Comparison of ENCODE assay signal across 23 mouse cellular contexts in the genomic region with DNA sequence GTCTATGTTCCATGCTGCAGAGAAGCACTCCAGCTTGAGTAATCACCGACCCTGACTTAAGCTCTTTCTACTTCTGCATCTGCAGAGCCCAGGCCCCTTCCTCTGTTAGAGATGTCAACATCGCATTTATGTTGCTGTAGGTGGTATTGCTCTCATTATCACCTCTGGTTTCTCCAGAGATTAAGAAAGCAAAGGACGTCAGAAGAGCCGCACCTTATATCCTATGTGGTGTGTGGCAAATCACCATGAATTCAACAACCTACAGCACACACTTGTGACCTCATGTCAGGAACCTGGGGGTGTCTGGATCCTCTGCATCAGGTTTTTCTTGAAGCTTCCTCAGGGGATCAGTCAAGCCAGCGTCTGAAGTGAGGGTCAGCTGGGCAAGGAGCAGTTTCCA. TPM values are rescaled to one million over a fixed set of nuclear protein-coding genes. Genes with fewer than 3 reads are reported as not detected.
DNase-seq lines count a peak whose midpoint lies in the region; ATAC-seq and TF ChIP-seq lines count a peak whose summit lies in the region.
"Had no signal": no experiment of that assay in that cellular context is flagged by ENCODE, and none has a peak within 500 bp of the region (broad histone marks: within the 10 kb centered on the region; RNA-seq: fewer than 3 reads in every experiment).

No protein-coding gene starts in this region.

- H3K27ac ChIP-seq in hindbrain, embryonic 11.5 days (ENCODE audit: low read depth, low read length) = no peak overlapping the region
- H3K27ac ChIP-seq in intestine, postnatal 0 days (ENCODE audit: low read depth, low read length) = no peak overlapping the region
- H3K27ac ChIP-seq: embryonic facial prominence, embryonic 10.5 days; embryonic facial prominence, embryonic 12.5 days; forebrain, embryonic 12.5 days had no signal

- peak; percentile 64 for DNase-seq in heart, adult 11 months
- DNase-seq in heart, adult 18-20 months = no peak
- no peak for DNase-seq in hindbrain, embryonic 11.5 days (ENCODE audit: low spot score)
- DNase-seq: adrenal gland, adult 8-10 months; adrenal gland, postnatal 14 days; adrenal gland, postnatal 36 days; cerebellum, adult 11-12 months; cerebellum, adult 2 months; cerebellum, adult 9-10 months; cerebellum, postnatal 10 days; cerebellum, postnatal 25 days; forebrain, postnatal 0 days had no signal

- 89% methylated on average over 5 of the region's 5 CpGs for WGBS in hindbrain, embryonic 11.5 days
- WGBS in intestine, postnatal 0 days = 83% methylated on average over 5 of the region's 5 CpGs

- no peak overlapping the region for H3K9ac ChIP-seq in hindbrain, embryonic 11.5 days (ENCODE audit: low read depth, low read length)
- H3K9ac ChIP-seq in intestine, postnatal 0 days (ENCODE audit: low read depth, low read length) = no peak overlapping the region
- H3K9ac ChIP-seq: embryonic facial prominence, embryonic 12.5 days; forebrain, embryonic 12.5 days; forebrain, postnatal 0 days had no signal

- no peak for TF ChIP-seq CTCF in intestine, postnatal 0 days (IDR thresholded peaks at IDR 0.05; ENCODE audit: low read depth)

- H3K36me3 ChIP-seq in hindbrain, embryonic 11.5 days (ENCODE audit: control insufficient read depth, insufficient read depth, low read length) = no peaks in the 10 kb centered on the region
- H3K36me3 ChIP-seq in intestine, postnatal 0 days (ENCODE audit: control insufficient read depth, insufficient read depth) = no peaks in the 10 kb centered on the region
- H3K36me3 ChIP-seq: embryonic facial prominence, embryonic 10.5 days; embryonic facial prominence, embryonic 12.5 days; forebrain, embryonic 12.5 days; G1E had no signal

- no peak overlapping the region for H3K4me3 ChIP-seq in hindbrain, embryonic 11.5 days (ENCODE audit: low read depth, low read length)
- no peak overlapping the region for H3K4me3 ChIP-seq in intestine, postnatal 0 days (ENCODE audit: low read depth, low read length)
- H3K4me3 ChIP-seq: embryonic facial prominence, embryonic 10.5 days; embryonic facial prominence, embryonic 12.5 days; forebrain, embryonic 12.5 days had no signal

- no peaks in the 10 kb centered on the region for H3K4me1 ChIP-seq in hindbrain, embryonic 11.5 days (replicated peaks; ENCODE audit: control insufficient read depth, insufficient read depth, low read length)
- H3K4me1 ChIP-seq in intestine, postnatal 0 days (replicated peaks; ENCODE audit: control insufficient read depth, insufficient read depth, low read length) = no peaks in the 10 kb centered on the region
- H3K4me1 ChIP-seq: embryonic facial prominence, embryonic 10.5 days; embryonic facial prominence, embryonic 12.5 days; forebrain, embryonic 12.5 days had no signal

- H3K27me3 ChIP-seq in hindbrain, embryonic 11.5 days (ENCODE audit: control insufficient read depth, insufficient read depth, low read length) = no peaks in the 10 kb centered on the region
- no peaks in the 10 kb centered on the region for H3K27me3 ChIP-seq in intestine, postnatal 0 days (replicated peaks; ENCODE audit: control insufficient read depth, insufficient read depth, low read length)
- H3K27me3 ChIP-seq: CH12.LX; embryonic facial prominence, embryonic 12.5 days; forebrain, embryonic 12.5 days; Patski had no signal

- H3K4me2 ChIP-seq in hindbrain, embryonic 11.5 days (replicated peaks; ENCODE audit: low read depth, low read length) = no peak overlapping the region
- no peak overlapping the region for H3K4me2 ChIP-seq in intestine, postnatal 0 days (replicated peaks; ENCODE audit: low read depth)
- H3K4me2 ChIP-seq: embryonic facial prominence, embryonic 12.5 days; forebrain, embryonic 12.5 days had no signal

- H3K9me3 ChIP-seq in hindbrain, embryonic 11.5 days (ENCODE audit: control insufficient read depth, low read length) = no peaks in the 10 kb centered on the region
- no peaks in the 10 kb centered on the region for H3K9me3 ChIP-seq in intestine, postnatal 0 days (ENCODE audit: control insufficient read depth)
- H3K9me3 ChIP-seq: embryonic facial prominence, embryonic 10.5 days; embryonic facial prominence, embryonic 12.5 days; forebrain, embryonic 12.5 days; G1E had no signal

- peak; percentile 42 for ATAC-seq in granulocyte monocyte progenitor cell, adult 5-6 weeks (replicated peaks; ENCODE audit: poor library complexity, severe bottlenecking)
- peak; percentile 80 for ATAC-seq in megakaryocyte, adult 5-6 weeks (ENCODE audit: poor library complexity, severe bottlenecking)
- no peak for ATAC-seq in hindbrain, embryonic 11.5 days (ENCODE audit: low FRiP score)
- no peak for ATAC-seq in intestine, postnatal 0 days
- ATAC-seq: activated CD4-positive, CD25-positive, alpha-beta regulatory T cell, adult 4 months; forebrain, embryonic 14.5 days; forebrain, postnatal 0 days; Patski had no signal

RNA-seq across cellular contexts. Expression of a gene that starts 46.0 kb away (rescaled TPM):
- 10 to 100 TPM; 17.0 to 18.4 TPM for total RNA-seq in heart, adult 18-20 months (2021)
- total RNA-seq in granulocyte monocyte progenitor cell, adult 5-6 weeks (2014; fragmentation: Nextera tagmentation) = 0.04 TPM in 1 of 2 replicates, not detected in the other
- 0.13 TPM in 1 of 2 replicates, not detected in the other for total RNA-seq in granulocyte monocyte progenitor cell, adult 5-6 weeks (2017)
- 0.22 and 0.59 TPM in 2 replicates for total RNA-seq in megakaryocyte, adult 5-6 weeks (2015)
- 0.37 and 2.4 TPM in 2 replicates for total RNA-seq in megakaryocyte, adult 5-6 weeks (2017)
- polyA plus RNA-seq in hindbrain, embryonic 11.5 days (2014; fragmentation: Nextera tagmentation; extraction: Ambion mirVana) = 32.4 and 37.7 TPM in 2 replicates
- polyA plus RNA-seq in intestine, postnatal 0 days (2015; fragmentation: Nextera tagmentation; extraction: Ambion mirVana) = 2.5 and 3.2 TPM in 2 replicates

Comparison
In these comparisons a context has a peak if more than half of its experiments do, and no peak if none do; other contexts are left out.
1. ATAC-seq: peak in granulocyte monocyte progenitor cell, adult 5-6 weeks (single experiment) and megakaryocyte, adult 5-6 weeks (single experiment); none in hindbrain, embryonic 11.5 days (single experiment) and intestine, postnatal 0 days (single experiment).
2. RNA of a gene that starts 46.0 kb away (total RNA-seq): 17.0 to 18.4 TPM in heart, adult 18-20 months; 0.22 to 2.4 TPM in megakaryocyte, adult 5-6 weeks and 0.04 to 0.13 TPM in granulocyte monocyte progenitor cell, adult 5-6 weeks; every median in the first group is over 4 times any median in the second.